Mouse (Mus musculus): ENCODE results near the gene Atp5s.

DNA sequence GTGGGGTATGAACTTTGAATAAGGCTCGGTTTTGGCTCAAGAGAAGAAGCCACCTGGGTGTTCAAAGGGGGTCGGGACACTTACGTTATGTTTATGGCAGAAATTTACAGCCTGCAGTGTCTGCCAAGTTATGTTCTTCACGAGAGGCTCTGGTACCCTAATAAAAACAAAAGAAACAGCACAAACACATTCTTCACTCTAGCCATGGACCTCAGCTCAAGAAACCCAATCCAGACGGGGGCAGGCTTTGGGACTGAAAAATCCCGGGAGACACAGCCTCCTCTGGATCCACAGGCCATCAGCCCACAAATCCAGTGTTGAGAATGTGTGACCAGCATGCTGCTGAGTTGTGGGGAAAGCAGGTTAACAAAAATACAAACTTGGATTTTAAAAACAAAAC, 35.3 kb downstream of the Atp5s start:
- TF ChIP-seq POLR2AphosphoS2 (IDR thresholded peaks at IDR 0.05; ENCODE audit: insufficient read length, low read depth) (no peak), POLR2A (IDR thresholded peaks at IDR 0.05; ENCODE audit: insufficient read length, low read depth) (no peak), USF1 (IDR thresholded peaks at IDR 0.05; ENCODE audit: low read depth) (no peak), SRF (IDR thresholded peaks at IDR 0.05; ENCODE audit: control insufficient read depth, insufficient read length, low read depth) (no peak), E2F4 (IDR thresholded peaks at IDR 0.05; ENCODE audit: insufficient read depth) (no peak), TCF3 (IDR thresholded peaks at IDR 0.05; ENCODE audit: insufficient read length, low read depth) (no peak), TCF12 (IDR thresholded peaks at IDR 0.05; ENCODE audit: insufficient read depth, poor library complexity, severe bottlenecking) (no peak), MYOG (IDR thresholded peaks at IDR 0.05; ENCODE audit: control insufficient read depth in 1 of 3, insufficient read depth in 1 of 3, insufficient read length in 2 of 3, low read depth in 2 of 3) (no peak), MYOD1 (IDR thresholded peaks at IDR 0.05; ENCODE audit: control insufficient read depth in 1 of 3, insufficient read length in 2 of 3, low read depth in 2 of 3) (no peak), CEBPB (IDR thresholded peaks at IDR 0.05; ENCODE audit: insufficient read depth, poor library complexity, severe bottlenecking) (no peak), MAX (IDR thresholded peaks at IDR 0.05; ENCODE audit: low read depth) (no peak), REST (IDR thresholded peaks at IDR 0.05; ENCODE audit: insufficient read depth, insufficient read length) (no peak)
